In genomic region chr13:113974866-113975265, GRCm38 (mm10) we compare ENCODE assay signal across 24 mouse cellular contexts.
DNase-seq lines count a peak whose midpoint lies in the region; ATAC-seq and TF ChIP-seq lines count a peak whose summit lies in the region.
"Had no signal": no experiment of that assay in that cellular context is flagged by ENCODE, and none has a peak within 500 bp of the region (broad histone marks: within the 10 kb centered on the region; RNA-seq: fewer than 3 reads in every experiment).

No protein-coding gene starts in this region.

- peak; percentile 54 for DNase-seq in forebrain, embryonic 14.5 days (ENCODE audit: low spot score)
- peak; percentile 60 for DNase-seq in brain, embryonic 14.5 days (ENCODE audit: low read depth)
- peak; percentile 43 for DNase-seq in retina, embryonic 14.5 days (ENCODE audit: low spot score)
- no peak for DNase-seq in cerebellum, adult 11 months
- DNase-seq in adrenal gland, postnatal 25 days, result no peak
- no peak for DNase-seq in ovary, adult 18-20 months (ENCODE audit: low spot score)
- DNase-seq: adrenal gland, adult 8-10 months; adrenal gland, postnatal 14 days; B cell, adult 2 months; cerebellum, adult 18-20 months; cerebellum, adult 8-10 months; cerebellum, adult 9-11 months; cerebellum, postnatal 14 days; cerebellum, postnatal 36 days; embryo, embryonic 11 days; forebrain, postnatal 0 days had no signal

- no peak for TF ChIP-seq CTCF in brain, embryonic 14.5 days (IDR thresholded peaks at IDR 0.05; ENCODE audit: borderline replicate concordance, extremely low read depth, insufficient read depth, insufficient read length)

- no peaks in the 10 kb centered on the region for H3K9me3 ChIP-seq in forebrain, embryonic 14.5 days (replicated peaks; ENCODE audit: control insufficient read depth, low read length)
- no peaks in the 10 kb centered on the region for H3K9me3 ChIP-seq in forebrain, embryonic 13.5 days (replicated peaks)
- H3K9me3 ChIP-seq: embryonic facial prominence, embryonic 13.5 days; forebrain, embryonic 15.5 days; G1E had no signal

- H3K9ac ChIP-seq in forebrain, embryonic 14.5 days (ENCODE audit: low read length), result no peak overlapping the region
- H3K9ac ChIP-seq in forebrain, embryonic 13.5 days, result no peak overlapping the region
- H3K9ac ChIP-seq: embryonic facial prominence, embryonic 13.5 days; forebrain, embryonic 15.5 days; forebrain, postnatal 0 days had no signal

- no peaks in the 10 kb centered on the region for H3K27me3 ChIP-seq in forebrain, embryonic 14.5 days (replicated peaks; ENCODE audit: control insufficient read depth, insufficient read depth, low read length)
- no peaks in the 10 kb centered on the region for H3K27me3 ChIP-seq in forebrain, embryonic 13.5 days
- H3K27me3 ChIP-seq: CH12.LX; embryonic facial prominence, embryonic 13.5 days; forebrain, embryonic 15.5 days; Patski had no signal

- ATAC-seq in forebrain, embryonic 14.5 days, result no peak
- ATAC-seq in forebrain, embryonic 13.5 days, result no peak
- ATAC-seq: activated CD4-positive, CD25-positive, alpha-beta regulatory T cell, adult 4 months; CD4-positive, CD25-positive, alpha-beta regulatory T cell, adult 4 months; forebrain, embryonic 15.5 days; forebrain, postnatal 0 days; Patski had no signal

- H3K27ac ChIP-seq in forebrain, embryonic 14.5 days (ENCODE audit: low read depth, low read length), result no peak overlapping the region
- no peak overlapping the region for H3K27ac ChIP-seq in forebrain, embryonic 13.5 days
- H3K27ac ChIP-seq: embryonic facial prominence, embryonic 13.5 days; forebrain, embryonic 15.5 days had no signal

- no peak overlapping the region for H3K4me3 ChIP-seq in forebrain, embryonic 14.5 days (ENCODE audit: low read depth, low read length)
- no peak overlapping the region for H3K4me3 ChIP-seq in forebrain, embryonic 13.5 days
- H3K4me3 ChIP-seq: embryonic facial prominence, embryonic 13.5 days; forebrain, embryonic 15.5 days had no signal

- TF ChIP-seq POLR2A in brain, embryonic 14.5 days (IDR thresholded peaks at IDR 0.05; ENCODE audit: borderline replicate concordance, extremely low read depth, insufficient read depth, insufficient read length, poor library complexity, severe bottlenecking), result no peak

- H3K36me3 ChIP-seq in forebrain, embryonic 14.5 days (ENCODE audit: control insufficient read depth, insufficient read depth, low read length), result no peaks in the 10 kb centered on the region
- no peaks in the 10 kb centered on the region for H3K36me3 ChIP-seq in forebrain, embryonic 13.5 days (ENCODE audit: poor library complexity, severe bottlenecking)
- H3K36me3 ChIP-seq: embryonic facial prominence, embryonic 13.5 days; forebrain, embryonic 15.5 days had no signal

- peaks cover 6% of the 10 kb centered on the region; the same call in 1 of the 2 replicates for H3K4me1 ChIP-seq in forebrain, embryonic 14.5 days (ENCODE audit: control insufficient read depth, insufficient read depth, low read length)
- peaks cover 11% of the 10 kb centered on the region for H3K4me1 ChIP-seq in forebrain, embryonic 13.5 days

- 34% methylated on average over 1 of the region's 1 CpGs for WGBS in forebrain, embryonic 14.5 days
- 52% methylated on average over 1 of the region's 1 CpGs for WGBS in forebrain, embryonic 13.5 days

- no peak overlapping the region for H3K4me2 ChIP-seq in forebrain, embryonic 14.5 days (ENCODE audit: low read length)
- H3K4me2 ChIP-seq in forebrain, embryonic 13.5 days, result no peak overlapping the region
- H3K4me2 ChIP-seq: embryonic facial prominence, embryonic 13.5 days; forebrain, embryonic 15.5 days had no signal

Comparison
In these comparisons a context has a peak if more than half of its experiments do, and no peak if none do; other contexts are left out.
1. DNase-seq: peak in forebrain, embryonic 14.5 days (single experiment), brain, embryonic 14.5 days (single experiment) and retina, embryonic 14.5 days (single experiment); none in cerebellum, adult 11 months (single experiment), adrenal gland, postnatal 25 days (single experiment) and ovary, adult 18-20 months (single experiment).